Mouse (Mus musculus): ENCODE results near the gene Adarb2.

- TF ChIP-seq POLR2A (IDR thresholded peaks at IDR 0.05; ENCODE audit: control insufficient read depth, low read depth, low read length), result no peak
- no peak for TF ChIP-seq CTCF (IDR thresholded peaks at IDR 0.05; ENCODE audit: control insufficient read depth, insufficient read depth, insufficient replicate concordance, low read depth, low read length)
These were observed 581.8 kb downstream of the Adarb2 start for GRCm38 (mm10) chr13:8784308-8785061.
